ENCODE assay signal across 8 mouse cellular contexts in the genomic region with DNA sequence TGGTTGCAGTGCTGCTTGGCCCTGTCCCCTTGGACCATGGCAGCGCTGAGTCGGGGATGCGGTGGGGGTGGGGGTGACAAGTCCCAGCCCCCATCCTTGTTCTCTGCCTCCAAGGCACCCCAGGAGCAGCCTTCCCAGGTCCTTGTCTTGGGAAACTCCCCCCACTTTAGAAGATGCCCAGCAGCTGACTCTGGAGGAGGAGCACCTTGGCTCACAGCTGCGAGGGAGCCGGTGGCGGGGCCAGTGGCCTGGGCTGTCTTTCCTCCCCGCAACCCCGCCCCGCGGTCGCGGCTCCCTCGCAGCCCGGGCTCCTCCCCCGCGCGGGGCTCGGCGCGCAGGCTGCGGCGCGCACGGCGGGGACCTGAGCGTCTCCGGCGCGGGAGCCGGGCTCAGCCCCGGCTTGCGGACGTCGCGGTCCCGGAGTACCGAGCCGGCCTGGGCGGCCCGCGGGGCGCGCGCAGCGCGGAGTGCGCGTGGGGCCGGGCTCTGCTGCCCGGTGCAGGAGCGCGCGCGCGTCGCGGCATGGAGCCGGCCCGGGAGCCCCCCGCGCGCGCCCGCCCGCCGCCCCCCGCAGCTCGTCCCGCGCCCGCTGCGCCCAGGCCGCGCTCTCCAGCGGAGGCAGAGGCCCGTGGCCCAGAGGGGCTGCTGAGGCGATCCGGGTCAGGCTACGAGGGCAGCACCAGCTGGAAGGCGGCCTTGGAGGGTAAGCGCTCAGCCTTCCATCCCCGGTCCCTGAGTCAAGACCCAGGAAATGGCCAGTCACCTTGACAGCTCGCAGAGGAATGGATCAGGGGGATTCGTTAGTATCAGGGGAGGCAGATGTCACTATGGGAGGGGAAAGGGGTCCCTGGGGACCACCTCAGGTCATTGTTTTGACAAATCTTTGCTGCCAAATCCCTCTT. TPM values are rescaled to one million over a fixed set of nuclear protein-coding genes. Genes with fewer than 3 reads are reported as not detected.
A peak's percentile ranks its signal among the peaks of the same experiment; 100 is the strongest.
DNase-seq lines count a peak whose midpoint lies in the region; ATAC-seq and TF ChIP-seq lines count a peak whose summit lies in the region.

A gene (plus strand): TSS at position 356 of the 902 bp plus-strand sequence.

- H3K4me1 ChIP-seq in kidney, embryonic 15.5 days: peaks cover 9% of the 10 kb centered on the region
- peaks cover 11% of the 10 kb centered on the region for H3K4me1 ChIP-seq in cerebellum, adult 2 months (ENCODE audit: control insufficient read depth, insufficient read depth, low read length)
- H3K4me1 ChIP-seq in forebrain, postnatal 0 days (ENCODE audit: insufficient read depth): no peaks in the 10 kb centered on the region
- 0 out of 2 replicates have a peak, but pooled peaks cover 2% of the 10 kb centered on the region for H3K4me1 ChIP-seq in liver, embryonic 15.5 days (replicated peaks)

- no peaks in the 10 kb centered on the region for H3K36me3 ChIP-seq in kidney, embryonic 15.5 days
- no peaks in the 10 kb centered on the region for H3K36me3 ChIP-seq in forebrain, postnatal 0 days (ENCODE audit: insufficient read depth)
- no peaks in the 10 kb centered on the region for H3K36me3 ChIP-seq in liver, embryonic 15.5 days (replicated peaks)

- H3K4me3 ChIP-seq in kidney, embryonic 15.5 days (replicated peaks): peak within 1 kb of the TSS; percentile 65
- H3K4me3 ChIP-seq in cerebellum, adult 2 months (replicated peaks; ENCODE audit: insufficient read depth, low read depth, low read length): peak within 1 kb of the TSS; percentile 68
- peak within 1 kb of the TSS; percentile 70 for H3K4me3 ChIP-seq in forebrain, postnatal 0 days (ENCODE audit: low read depth, low read length)
- peak within 1 kb of the TSS; percentile 42 for H3K4me3 ChIP-seq in liver, embryonic 15.5 days (replicated peaks)

- H3K27ac ChIP-seq in kidney, embryonic 15.5 days: no peak within 1 kb of the TSS
- peak within 1 kb of the TSS; percentile 32 for H3K27ac ChIP-seq in cerebellum, adult 2 months (ENCODE audit: insufficient read depth, low read length)
- peak within 1 kb of the TSS; percentile 67 for H3K27ac ChIP-seq in forebrain, postnatal 0 days (ENCODE audit: low read depth, low read length)
- H3K27ac ChIP-seq in liver, embryonic 15.5 days (replicated peaks): no peak within 1 kb of the TSS

- no peak for TF ChIP-seq CTCF in cerebellum, adult 2 months (IDR thresholded peaks at IDR 0.05; ENCODE audit: borderline replicate concordance, insufficient read depth, low read depth, low read length)
- TF ChIP-seq CTCF in forebrain, postnatal 0 days (IDR thresholded peaks at IDR 0.05; ENCODE audit: low read depth): no peak

- peaks cover 49% of the 10 kb centered on the region for H3K27me3 ChIP-seq in kidney, embryonic 15.5 days
- no peaks in the 10 kb centered on the region for H3K27me3 ChIP-seq in cerebellum, adult 2 months (ENCODE audit: control insufficient read depth, insufficient read depth, low read length)
- no peaks in the 10 kb centered on the region for H3K27me3 ChIP-seq in forebrain, postnatal 0 days (ENCODE audit: insufficient read depth, low read length)
- peaks cover 91% of the 10 kb centered on the region for H3K27me3 ChIP-seq in liver, embryonic 15.5 days

- DNase-seq in kidney, adult 8-10 months: no peak
- peak; percentile 79 to 81 for DNase-seq in cerebellum, adult 2 months
- peak; percentile 70 for DNase-seq in forebrain, postnatal 0 days
- DNase-seq in kidney, postnatal 14 days: peak; percentile 40
- peak; percentile 15 for DNase-seq in ovary, postnatal 14 days (ENCODE audit: low spot score)
- DNase-seq in spleen, postnatal 4 days (ENCODE audit: low spot score in 2 of 2): no peak

- WGBS in kidney, embryonic 15.5 days: under 1% methylated on average over 84 of the region's 84 CpGs
- WGBS in cerebellum, adult 2 months: under 1% methylated on average over 83 of the region's 84 CpGs
- 3% methylated on average over 54 of the region's 84 CpGs for WGBS in forebrain, postnatal 0 days
- 1% methylated on average over 84 of the region's 84 CpGs for WGBS in liver, embryonic 15.5 days (ENCODE audit: insufficient replicate concordance)

- H3K9me3 ChIP-seq in kidney, embryonic 15.5 days (replicated peaks): no peaks in the 10 kb centered on the region
- no peaks in the 10 kb centered on the region for H3K9me3 ChIP-seq in forebrain, postnatal 0 days (ENCODE audit: low read length)
- H3K9me3 ChIP-seq in liver, embryonic 15.5 days (replicated peaks): no peaks in the 10 kb centered on the region

- TF ChIP-seq POLR2A in cerebellum, adult 2 months (IDR thresholded peaks at IDR 0.05; ENCODE audit: borderline replicate concordance, insufficient read depth, low read length): 0 out of 2 replicates have a peak, but pooled peaks have one; percentile 33

- peak; percentile 84 for ATAC-seq in kidney, embryonic 15.5 days (replicated peaks; ENCODE audit: low FRiP score)
- ATAC-seq in forebrain, postnatal 0 days: peak; percentile 95
- no peak for ATAC-seq in liver, embryonic 15.5 days (ENCODE audit: insufficient read depth)

- H3K4me2 ChIP-seq in kidney, embryonic 15.5 days: peak within 1 kb of the TSS; percentile 97
- H3K4me2 ChIP-seq in forebrain, postnatal 0 days (ENCODE audit: low read depth): peak within 1 kb of the TSS; percentile 81
- peak within 1 kb of the TSS; percentile 64 for H3K4me2 ChIP-seq in liver, embryonic 15.5 days

- H3K9ac ChIP-seq in kidney, embryonic 15.5 days: peak within 1 kb of the TSS; percentile 55
- H3K9ac ChIP-seq in forebrain, postnatal 0 days: peak within 1 kb of the TSS; percentile 81
- no peak within 1 kb of the TSS for H3K9ac ChIP-seq in liver, embryonic 15.5 days

RNA-seq across cellular contexts. Expression of the gene that starts here (rescaled TPM):
- 1.1 TPM in 2 replicates for polyA plus RNA-seq in kidney, embryonic 15.5 days (2015; fragmentation: Nextera tagmentation; extraction: Ambion mirVana)
- 226 and 246 TPM in 2 replicates for polyA plus RNA-seq in cerebellum, adult 2 months (2012; rRNA removed)
- 92.8 and 94.3 TPM in 2 replicates for total RNA-seq in forebrain, postnatal 0 days (2014; rRNA removed)
- polyA plus RNA-seq in forebrain, postnatal 0 days (2015; fragmentation: Nextera tagmentation; extraction: Ambion mirVana): 49.8 and 52.0 TPM in 2 replicates
- polyA plus RNA-seq in liver, embryonic 15.5 days (2015; fragmentation: Nextera tagmentation; extraction: Ambion mirVana): 0.08 and 0.13 TPM in 2 replicates

Comparison
In these comparisons a context has a peak if more than half of its experiments do, and no peak if none do; other contexts are left out.
1. RNA of the gene that starts here (polyA plus RNA-seq): 226 to 246 TPM in cerebellum, adult 2 months and 49.8 to 52.0 TPM in forebrain, postnatal 0 days; 1.1 TPM in kidney, embryonic 15.5 days and 0.08 to 0.13 TPM in liver, embryonic 15.5 days; every median in the first group is over 10 times any median in the second.
2. DNase-seq: peak in cerebellum, adult 2 months (2 of 2), forebrain, postnatal 0 days (single experiment), kidney, postnatal 14 days (single experiment) and ovary, postnatal 14 days (single experiment); none in kidney, adult 8-10 months (0 of 2) and spleen, postnatal 4 days (0 of 2).
3. H3K27ac ChIP-seq: peak in cerebellum, adult 2 months (single experiment) and forebrain, postnatal 0 days (single experiment); none in kidney, embryonic 15.5 days (single experiment) and liver, embryonic 15.5 days (single experiment).
4. Peak in every context shown above with its lines, with median percentiles within 50 percentile points of each other: H3K4me2 ChIP-seq and H3K4me3 ChIP-seq.